Mouse (Mus musculus) hindbrain, embryonic 15.5 days (tissue): Measurements from ENCODE around the gene Fto. TPM values are rescaled to one million over a fixed set of nuclear protein-coding genes. Genes with fewer than 3 reads are reported as not detected.

Source experiments
- ATAC-seq: fragments of 200-750 bp; cut with Nextera tagmentation; 2 replicates; pipeline ENCODE4 v1.8.0; 2017; ENCODE audit warnings: low read depth, moderate number of reproducible peaks, moderate TSS enrichment; ENCODE audit not compliant: low FRiP score
- H3K27ac ChIP-seq: fragments of 300-500 bp; sonication (generic); replicated peaks from 2 replicates; pipeline ENCODE4 v1.5.1; 2015; ENCODE audit warnings: mild to moderate bottlenecking, inconsistent platforms
- H3K27me3 ChIP-seq: fragments of 300-500 bp; sonication (generic); 2 replicates; pipeline ENCODE4 v1.6.1; 2015; ENCODE audit warnings: control low read depth, inconsistent platforms
- H3K36me3 ChIP-seq: fragments of 300-500 bp; sonication (generic); 2 replicates; pipeline ENCODE4 v1.6.1; 2015; ENCODE audit warnings: control low read depth, inconsistent platforms
- H3K4me1 ChIP-seq: fragments of 300-500 bp; sonication (generic); replicated peaks from 2 replicates; pipeline ENCODE4 v1.6.1; 2015; ENCODE audit warnings: control low read depth, inconsistent platforms
- H3K4me2 ChIP-seq: fragments of 300-500 bp; sonication (generic); 2 replicates; pipeline ENCODE4 v1.6.1; 2015; ENCODE audit warnings: moderate library complexity, mild to moderate bottlenecking, inconsistent platforms
- H3K4me3 ChIP-seq: fragments of 300-500 bp; sonication (generic); 2 replicates; pipeline ENCODE4 v1.5.1; 2015; ENCODE audit warnings: mild to moderate bottlenecking, inconsistent platforms
- H3K9ac ChIP-seq: fragments of 300-500 bp; sonication (generic); 2 replicates; pipeline ENCODE4 v1.6.1; 2015; ENCODE audit warnings: inconsistent platforms
- H3K9me3 ChIP-seq: fragments of 300-500 bp; sonication (generic); 2 replicates; pipeline ENCODE4 v1.6.1; 2016; ENCODE audit warnings: control low read depth, inconsistent platforms
- WGBS: fragments of 180-500 bp; shearing (Covaris S2); methylation state at CpG from one replicate; pipeline ENCODE4 v1.1.7; 2015; 5-methylcytosine and 5-hydroxymethylcytosine counted together
- polyA plus RNA-seq: library from polyadenylated mRNA; unstranded; fragments of >200 nt; fragmentation: Nextera tagmentation; extraction: Ambion mirVana; gene quantifications from 2 replicates; pipeline ENCODE4 v1.2.1, GENCODE M21; 2015

The Fto gene
- polyA plus RNA-seq, 1 experiment from 2014 or later, result 158 TPM

GRCm38 (mm10) chr8:91290576-91290975 lies 22.7 kb upstream of the Fto start:
- H3K27ac ChIP-seq, result no peak overlapping the region
- ATAC-seq, result no peak
- WGBS, result 85% methylated on average over 4 of the region's 4 CpGs
- H3K4me3 ChIP-seq, result no peak overlapping the region
- H3K9me3 ChIP-seq, result no peaks in the 10 kb centered on the region
- H3K27me3 ChIP-seq, result no peaks in the 10 kb centered on the region
- no peaks in the 10 kb centered on the region for H3K36me3 ChIP-seq
- no peak overlapping the region for H3K4me2 ChIP-seq
- no peak overlapping the region for H3K9ac ChIP-seq
- H3K4me1 ChIP-seq, result no peaks in the 10 kb centered on the region

GRCm38 (mm10) chr8:91295786-91296185 lies 17.5 kb upstream of the Fto start:
- Histone ChIP-seq H3K4me2 (no peak overlapping the region), H3K27ac (no peak overlapping the region), H3K9ac (no peak overlapping the region), H3K27me3 (no peaks in the 10 kb centered on the region), H3K4me1 (no peaks in the 10 kb centered on the region), H3K4me3 (no peak overlapping the region), H3K36me3 (peaks cover 27% of the 10 kb centered on the region), H3K9me3 (no peaks in the 10 kb centered on the region)
- no peak for ATAC-seq
- 94% methylated on average over 5 of the region's 5 CpGs for WGBS

- WGBS, result 87% methylated on average over 2 of the region's 2 CpGs
- Histone ChIP-seq H3K9ac (no peak overlapping the region), H3K4me3 (no peak overlapping the region), H3K27me3 (no peaks in the 10 kb centered on the region), H3K4me2 (no peak overlapping the region), H3K36me3 (peaks cover 41% of the 10 kb centered on the region), H3K9me3 (no peaks in the 10 kb centered on the region), H3K4me1 (no peaks in the 10 kb centered on the region), H3K27ac (no peak overlapping the region)
- no peak for ATAC-seq
Measured at GRCm38 (mm10) chr8:91298672-91299071, 14.7 kb upstream of the Fto start.

DNA sequence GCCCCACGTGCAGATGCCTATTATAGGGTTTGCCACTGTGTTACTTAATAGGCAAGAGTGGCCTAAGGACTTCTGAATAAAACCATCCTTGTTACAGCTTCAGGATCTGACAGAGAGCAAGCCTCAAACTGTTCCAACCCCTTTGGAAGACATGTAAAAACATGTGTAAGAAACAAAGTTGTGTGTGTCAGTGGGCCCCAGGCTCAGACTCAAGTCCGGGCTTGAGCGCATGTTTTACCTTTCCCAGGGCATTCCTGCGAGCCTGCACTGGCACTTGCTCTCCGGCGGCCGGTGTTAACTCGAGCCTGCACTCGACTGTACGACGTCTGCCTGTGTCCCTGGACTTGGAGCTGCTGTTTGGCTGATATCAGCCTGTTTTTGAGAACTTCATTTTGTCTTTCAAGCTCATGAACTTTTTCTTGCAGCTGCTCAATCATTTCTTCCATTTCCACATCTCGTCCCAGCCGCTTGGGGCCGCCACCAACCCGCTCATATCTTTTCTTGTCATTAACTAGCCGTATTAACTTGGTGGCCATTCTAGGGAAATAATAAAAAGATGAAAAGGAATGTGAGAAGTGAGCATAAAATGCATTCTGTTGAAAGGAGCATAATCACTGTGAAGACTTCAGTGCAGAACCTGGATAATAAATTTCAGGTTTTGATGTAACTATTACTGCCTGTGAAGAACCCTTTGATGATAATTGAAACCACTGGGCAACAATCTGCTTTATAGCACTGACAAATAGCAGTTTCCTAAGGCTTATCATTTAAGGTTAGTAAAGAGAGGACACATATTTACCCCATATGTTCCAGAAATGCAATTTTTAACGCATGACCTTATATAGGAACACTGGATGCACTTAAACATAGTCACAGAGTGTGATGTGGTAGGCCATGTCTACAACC lies 8.6 kb upstream of the Fto start:
- no peak overlapping the region for H3K27ac ChIP-seq
- no peaks in the 10 kb centered on the region for H3K27me3 ChIP-seq
- H3K4me3 ChIP-seq, result no peak overlapping the region
- H3K4me2 ChIP-seq, result no peak overlapping the region
- no peaks in the 10 kb centered on the region for H3K4me1 ChIP-seq
- no peaks in the 10 kb centered on the region for H3K9me3 ChIP-seq
- no peak for ATAC-seq
- 88% methylated on average over 17 of the region's 17 CpGs for WGBS
- H3K36me3 ChIP-seq, result peaks cover 22% of the 10 kb centered on the region
- H3K9ac ChIP-seq, result no peak overlapping the region

GRCm38 (mm10) chr8:91312342-91312741 lies 983 bp upstream of the Fto start:
- H3K4me2 ChIP-seq, result peak overlapping the region; percentile 63
- ATAC-seq, result no peak
- H3K9me3 ChIP-seq, result no peaks in the 10 kb centered on the region
- peak overlapping the region; percentile 73 for H3K4me3 ChIP-seq
- H3K27me3 ChIP-seq, result no peaks in the 10 kb centered on the region
- no peak overlapping the region for H3K27ac ChIP-seq
- 83% methylated on average over 2 of the region's 2 CpGs for WGBS
- H3K36me3 ChIP-seq, result no peaks in the 10 kb centered on the region
- peak overlapping the region; percentile 58 for H3K9ac ChIP-seq
- peaks cover 28% of the 10 kb centered on the region for H3K4me1 ChIP-seq

GRCm38 (mm10) chr8:91317567-91318227 lies 4.4 kb downstream of the Fto start:
- peaks cover 19% of the 10 kb centered on the region for H3K4me1 ChIP-seq
- H3K4me3 ChIP-seq, result no peak overlapping the region
- H3K27ac ChIP-seq, result no peak overlapping the region
- H3K4me2 ChIP-seq, result no peak overlapping the region
- H3K9me3 ChIP-seq, result no peaks in the 10 kb centered on the region
- H3K27me3 ChIP-seq, result no peaks in the 10 kb centered on the region
- no peak overlapping the region for H3K9ac ChIP-seq
- 89% methylated on average over 5 of the region's 5 CpGs for WGBS
- no peaks in the 10 kb centered on the region for H3K36me3 ChIP-seq
- no peak for ATAC-seq

- H3K36me3 ChIP-seq, result no peaks in the 10 kb centered on the region
- ATAC-seq, result no peak
- H3K9me3 ChIP-seq, result no peaks in the 10 kb centered on the region
- no peak overlapping the region for H3K27ac ChIP-seq
- H3K4me1 ChIP-seq, result peaks cover 23% of the 10 kb centered on the region
- H3K27me3 ChIP-seq, result no peaks in the 10 kb centered on the region
- 79% methylated on average over 7 of the region's 7 CpGs for WGBS
- no peak overlapping the region for H3K4me3 ChIP-seq
- no peak overlapping the region for H3K9ac ChIP-seq
- no peak overlapping the region for H3K4me2 ChIP-seq
Measured at GRCm38 (mm10) chr8:91318938-91319729, 5.8 kb downstream of the Fto start.

GRCm38 (mm10) chr8:91323511-91323910 lies 10.2 kb downstream of the Fto start:
- Histone ChIP-seq H3K9me3 (no peaks in the 10 kb centered on the region), H3K27ac (no peak overlapping the region), H3K4me1 (peaks cover 22% of the 10 kb centered on the region; the same call in 1 of the 2 replicates), H3K27me3 (no peaks in the 10 kb centered on the region), H3K9ac (no peak overlapping the region), H3K36me3 (no peaks in the 10 kb centered on the region), H3K4me3 (no peak overlapping the region), H3K4me2 (no peak overlapping the region)
- ATAC-seq, result no peak
- whole genome bisulfite sequencing, result 62% methylated on average over 7 of the region's 7 CpGs

DNA sequence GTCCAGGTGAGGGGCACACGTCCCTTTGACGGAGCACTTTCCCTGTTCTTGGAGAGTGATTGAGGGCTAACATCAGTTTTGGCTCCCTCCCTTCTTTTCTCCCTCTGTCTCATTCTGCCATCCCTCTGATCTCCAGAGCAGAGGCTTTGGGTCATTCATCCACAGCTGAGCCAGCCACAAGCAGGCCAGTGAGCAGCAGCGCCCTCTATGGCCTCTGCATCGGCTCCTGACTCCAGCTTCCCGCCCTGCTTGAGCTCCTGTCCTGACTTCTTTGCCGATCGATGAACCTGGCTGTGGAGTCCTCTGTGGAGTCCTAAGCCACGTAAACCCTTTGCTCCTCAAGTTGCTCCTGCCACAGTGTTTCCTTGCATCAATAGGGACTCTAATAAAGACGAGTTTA lies 10.9 kb downstream of the Fto start:
- H3K4me3 ChIP-seq, result no peak overlapping the region
- no peak overlapping the region for H3K9ac ChIP-seq
- H3K27ac ChIP-seq, result no peak overlapping the region
- no peak overlapping the region for H3K4me2 ChIP-seq
- H3K27me3 ChIP-seq, result no peaks in the 10 kb centered on the region
- 41% methylated on average over 9 of the region's 9 CpGs for WGBS
- H3K9me3 ChIP-seq, result no peaks in the 10 kb centered on the region
- peaks cover 28% of the 10 kb centered on the region for H3K4me1 ChIP-seq
- H3K36me3 ChIP-seq, result no peaks in the 10 kb centered on the region
- no peak for ATAC-seq

DNA sequence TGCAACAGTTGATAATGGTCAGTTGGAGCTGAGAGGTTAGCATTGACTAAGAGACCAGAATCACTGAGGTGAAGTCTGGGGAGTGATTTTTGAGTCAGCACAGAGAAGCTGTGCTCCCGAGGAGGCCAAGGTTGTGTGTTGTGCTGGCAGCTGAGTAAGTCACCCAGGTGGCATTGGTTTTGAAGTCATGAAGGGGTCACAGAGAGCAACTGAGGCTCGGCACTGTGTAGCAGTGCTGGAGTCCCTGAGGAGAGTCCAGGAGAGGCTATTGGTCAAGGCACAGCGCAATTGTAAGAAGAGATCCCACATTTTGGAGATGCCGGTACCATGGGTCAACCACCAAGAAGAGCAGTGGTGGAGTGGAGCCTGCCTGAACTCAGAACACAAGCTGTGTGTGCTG lies 11.6 kb downstream of the Fto start:
- H3K9me3 ChIP-seq, result no peaks in the 10 kb centered on the region
- H3K36me3 ChIP-seq, result no peaks in the 10 kb centered on the region
- H3K4me1 ChIP-seq, result peaks cover 34% of the 10 kb centered on the region
- H3K9ac ChIP-seq, result no peak overlapping the region
- no peak overlapping the region for H3K27ac ChIP-seq
- ATAC-seq, result no peak
- WGBS, result 80% methylated on average over 4 of the region's 4 CpGs
- H3K4me3 ChIP-seq, result no peak overlapping the region
- no peak overlapping the region for H3K4me2 ChIP-seq
- no peaks in the 10 kb centered on the region for H3K27me3 ChIP-seq

DNA sequence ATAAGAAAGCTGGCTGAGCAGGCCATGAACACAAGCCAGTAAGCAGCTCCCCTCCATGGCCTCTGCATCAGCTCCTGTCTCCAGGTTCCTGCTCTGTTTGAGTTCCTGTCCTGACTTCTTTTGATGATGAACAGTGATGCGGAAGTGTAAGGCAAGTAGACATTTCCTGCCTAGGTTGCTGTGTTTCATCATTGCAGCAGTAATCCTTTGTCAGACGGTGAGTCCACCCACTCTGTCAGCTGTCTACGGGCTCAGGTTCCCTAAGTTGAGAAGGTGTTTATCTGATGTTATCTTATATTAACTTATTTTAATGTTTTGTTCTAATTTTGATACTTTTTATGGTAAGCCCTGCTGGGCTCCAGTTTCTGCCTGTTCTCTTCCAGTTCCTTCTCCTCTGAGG lies 12.7 kb downstream of the Fto start:
- no peak overlapping the region for H3K4me2 ChIP-seq
- no peaks in the 10 kb centered on the region for H3K9me3 ChIP-seq
- ATAC-seq, result no peak
- H3K9ac ChIP-seq, result no peak overlapping the region
- H3K27ac ChIP-seq, result no peak overlapping the region
- no peaks in the 10 kb centered on the region for H3K27me3 ChIP-seq
- H3K4me3 ChIP-seq, result no peak overlapping the region
- H3K36me3 ChIP-seq, result no peaks in the 10 kb centered on the region
- H3K4me1 ChIP-seq, result peaks cover 45% of the 10 kb centered on the region
- 80% methylated on average over 3 of the region's 3 CpGs for WGBS

DNA sequence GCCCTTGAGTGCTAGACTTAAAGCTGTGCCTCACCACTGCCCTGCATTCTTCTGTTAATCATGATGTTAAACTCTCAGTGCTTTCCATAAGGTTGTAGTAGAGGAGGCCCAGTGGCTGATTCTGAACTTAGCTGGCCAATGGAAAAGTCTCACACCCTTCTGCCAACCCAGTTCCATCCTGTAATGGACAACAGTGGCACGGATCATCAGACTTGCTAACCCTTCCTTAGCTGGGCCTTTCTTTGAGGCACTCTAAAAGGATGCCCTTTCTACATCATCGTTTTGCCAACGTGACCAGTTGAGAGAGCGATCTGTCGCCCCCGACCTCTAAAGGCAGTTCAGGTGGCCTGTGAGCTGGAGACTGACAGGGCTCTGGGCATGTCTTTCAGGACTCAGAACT lies 13.6 kb downstream of the Fto start:
- Histone ChIP-seq H3K36me3 (no peaks in the 10 kb centered on the region), H3K27ac (no peak overlapping the region), H3K4me1 (peaks cover 55% of the 10 kb centered on the region), H3K4me2 (no peak overlapping the region), H3K27me3 (no peaks in the 10 kb centered on the region), H3K4me3 (no peak overlapping the region), H3K9me3 (no peaks in the 10 kb centered on the region), H3K9ac (no peak overlapping the region)
- WGBS, result 84% methylated on average over 6 of the region's 6 CpGs
- ATAC-seq, result no peak
